Mouse (Mus musculus) forebrain, embryonic 15.5 days (tissue): Measurements from ENCODE around the gene BC051142. TPM values are rescaled to one million over a fixed set of nuclear protein-coding genes. Genes with fewer than 3 reads are reported as not detected.
"Not testable (repeated sequence)": the region's sequence is repeated elsewhere in the genome, so short reads cannot be mapped to it uniquely, and the experiment has no call there.

Experiments used
- ATAC-seq: fragments of 200-750 bp; cut with Nextera tagmentation; replicated peaks from 2 replicates; pipeline ENCODE4 v1.8.0; 2017; ENCODE audit warnings: mild to moderate bottlenecking, moderate TSS enrichment, moderate library complexity
- H3K27ac ChIP-seq: fragments of 300-500 bp; sonication (generic); replicated peaks from 2 replicates; pipeline ENCODE4 v1.5.1; 2015; ENCODE audit warnings: mild to moderate bottlenecking, inconsistent platforms
- H3K27me3 ChIP-seq: fragments of 300-500 bp; sonication (generic); 2 replicates; pipeline ENCODE4 v1.6.1; 2015; ENCODE audit warnings: inconsistent platforms
- H3K36me3 ChIP-seq: fragments of 300-500 bp; sonication (generic); 2 replicates; pipeline ENCODE4 v1.6.1; 2015; ENCODE audit warnings: mild to moderate bottlenecking, inconsistent platforms
- H3K4me1 ChIP-seq: fragments of 300-500 bp; sonication (generic); 2 replicates; pipeline ENCODE4 v1.6.1; 2015; ENCODE audit warnings: inconsistent platforms
- H3K4me2 ChIP-seq: fragments of 300-500 bp; sonication (generic); replicated peaks from 2 replicates; pipeline ENCODE4 v1.6.1; 2015; ENCODE audit warnings: mild to moderate bottlenecking, inconsistent platforms
- H3K4me3 ChIP-seq: fragments of 300-500 bp; sonication (generic); 2 replicates; pipeline ENCODE4 v1.5.1; 2015; ENCODE audit warnings: mild to moderate bottlenecking, inconsistent platforms
- H3K9ac ChIP-seq: fragments of 300-500 bp; sonication (generic); replicated peaks from 2 replicates; pipeline ENCODE4 v1.6.1; 2015; ENCODE audit warnings: mild to moderate bottlenecking, inconsistent platforms
- H3K9me3 ChIP-seq: fragments of 300-500 bp; sonication (generic); 2 replicates; pipeline ENCODE4 v1.6.1; 2016; ENCODE audit warnings: inconsistent platforms
- WGBS: fragments of 180-500 bp; shearing (Covaris S2); methylation state at CpG from one replicate; pipeline ENCODE4 v1.1.7; 2015; ENCODE audit warnings: mixed read lengths; 5-methylcytosine and 5-hydroxymethylcytosine counted together
- polyA plus RNA-seq: library from polyadenylated mRNA; unstranded; fragments of >200 nt; fragmentation: Nextera tagmentation; extraction: Ambion mirVana; gene quantifications from 2 replicates; pipeline ENCODE4 v1.2.1, GENCODE M21; 2015

The BC051142 gene
- polyA plus RNA-seq, 1 experiment from 2014 or later = 1.5 TPM

DNA sequence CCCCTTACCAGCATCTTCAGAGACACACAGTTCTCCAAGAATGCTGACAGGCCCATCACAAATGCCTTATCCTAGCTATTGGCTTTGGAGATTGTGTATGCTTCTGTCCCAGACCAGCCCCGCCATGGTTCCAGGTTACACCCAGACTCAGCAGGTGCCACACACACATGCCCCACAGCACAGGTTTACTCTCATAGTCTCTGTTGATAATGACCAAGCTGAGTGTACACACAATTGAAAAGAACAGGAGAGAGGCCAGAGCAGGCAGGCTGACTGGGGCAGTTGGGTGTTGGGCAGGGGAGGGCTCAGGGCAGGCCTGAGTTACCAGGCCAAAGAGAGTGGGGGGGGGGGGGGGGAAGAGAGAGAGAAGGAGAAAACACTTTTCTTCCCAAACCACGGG lies 77.8 kb downstream of the BC051142 start:
- Histone ChIP-seq H3K9ac (no peak overlapping the region), H3K27me3 (no peaks in the 10 kb centered on the region), H3K4me2 (no peak overlapping the region), H3K9me3 (no peaks in the 10 kb centered on the region), H3K4me3 (no peak overlapping the region), H3K4me1 (no peaks in the 10 kb centered on the region), H3K27ac (no peak overlapping the region), H3K36me3 (no peaks in the 10 kb centered on the region)
- 87% methylated on average over 1 of the region's 2 CpGs for WGBS
- ATAC-seq = no peak

DNA sequence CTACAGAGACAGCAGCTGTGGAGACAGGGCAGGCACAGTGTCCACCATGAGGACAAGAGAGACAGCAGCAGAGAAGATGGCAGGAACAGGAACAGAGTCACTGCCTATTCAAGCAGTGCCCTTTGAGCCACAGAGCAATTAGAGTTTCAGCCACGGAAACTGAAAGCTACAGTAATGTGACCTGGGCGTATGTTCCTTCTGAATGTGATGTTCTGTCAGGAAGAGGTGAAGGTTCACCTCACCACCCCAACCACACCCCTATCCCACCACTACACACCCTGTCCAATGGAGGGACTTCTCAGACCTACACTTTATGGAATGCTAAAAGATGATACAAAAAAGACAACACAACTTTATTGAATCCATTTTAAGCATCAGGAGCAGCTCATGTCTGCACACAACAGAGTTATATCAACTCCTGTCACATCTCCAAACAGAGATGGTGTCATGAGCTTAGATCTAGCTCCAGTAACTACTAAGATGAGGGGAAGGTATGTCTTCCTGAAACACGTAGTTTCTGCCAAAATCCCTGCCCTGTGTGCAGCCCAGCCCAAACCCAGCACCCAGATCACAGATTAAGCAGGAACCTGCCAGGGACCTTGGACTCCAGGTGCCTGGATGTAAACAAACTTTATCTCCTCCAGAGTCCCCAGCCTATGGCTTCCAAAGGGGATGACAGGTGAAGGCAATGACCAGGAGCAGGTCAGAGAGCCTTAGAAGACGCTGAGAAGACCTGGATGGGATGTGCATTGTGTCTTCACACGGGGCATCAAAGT lies 78.8 kb downstream of the BC051142 start, which contains the start of gene Btnl4:
Gene Btnl4 (minus strand): TSS at position 81 of the 776 bp plus-strand sequence.
- H3K36me3 ChIP-seq, H3K27me3 ChIP-seq, H3K4me3 ChIP-seq, H3K9ac ChIP-seq, H3K4me1 ChIP-seq, ATAC-seq, H3K27ac ChIP-seq, H3K9me3 ChIP-seq, H3K4me2 ChIP-seq: not testable (repeated sequence)
- WGBS = 73% methylated on average over 5 of the region's 5 CpGs

DNA sequence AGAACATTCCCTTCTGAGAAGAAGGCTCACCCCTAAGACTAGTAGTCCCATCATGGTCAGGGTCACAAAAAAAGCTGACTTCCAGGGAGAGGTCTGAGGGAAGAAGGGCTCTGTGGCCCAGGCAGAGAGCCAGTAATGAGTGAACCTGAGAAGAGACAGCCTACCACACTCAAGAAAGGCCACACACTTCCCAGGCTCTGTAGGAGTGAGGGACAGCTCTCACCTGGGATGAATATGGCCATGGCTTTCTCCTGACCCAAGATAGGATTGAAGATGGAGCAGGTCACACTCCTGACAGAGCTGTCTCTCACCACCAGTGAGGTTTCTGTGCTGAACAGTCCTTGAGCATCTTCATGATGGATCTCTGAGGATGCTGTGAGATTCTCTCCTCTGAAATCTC lies 94.2 kb downstream of the BC051142 start:
- Histone ChIP-seq H3K9me3 (no peaks in the 10 kb centered on the region), H3K4me3 (no peak overlapping the region), H3K27me3 (no peaks in the 10 kb centered on the region), H3K36me3 (no peaks in the 10 kb centered on the region), H3K4me2 (no peak overlapping the region), H3K4me1 (no peaks in the 10 kb centered on the region), H3K9ac (no peak overlapping the region), H3K27ac (no peak overlapping the region)
- ATAC-seq = no peak

DNA sequence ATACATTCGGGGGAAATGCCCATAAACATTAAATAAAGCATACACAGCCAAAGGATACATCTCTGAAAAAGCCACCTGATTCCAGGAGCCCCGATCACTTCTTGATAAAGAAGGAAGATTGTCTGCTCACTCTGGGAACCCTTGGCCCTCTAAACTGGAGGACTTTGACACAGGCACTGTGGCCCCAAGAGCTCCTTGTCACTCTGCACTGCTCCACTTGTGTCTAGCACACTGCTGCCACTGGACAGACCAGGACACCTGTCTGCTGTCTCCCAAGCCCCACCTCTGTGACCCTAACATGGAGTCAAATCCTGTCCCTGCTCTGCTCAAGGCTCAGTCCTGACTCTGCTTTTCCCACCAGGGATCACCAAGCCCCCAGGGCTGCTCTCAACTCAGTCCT lies 96.5 kb downstream of the BC051142 start:
- not testable (repeated sequence) for H3K9me3 ChIP-seq, ATAC-seq, H3K4me2 ChIP-seq, H3K4me3 ChIP-seq, H3K4me1 ChIP-seq, H3K27me3 ChIP-seq, H3K27ac ChIP-seq, H3K36me3 ChIP-seq, H3K9ac ChIP-seq
- WGBS = 85% methylated on average over 2 of the region's 2 CpGs

DNA sequence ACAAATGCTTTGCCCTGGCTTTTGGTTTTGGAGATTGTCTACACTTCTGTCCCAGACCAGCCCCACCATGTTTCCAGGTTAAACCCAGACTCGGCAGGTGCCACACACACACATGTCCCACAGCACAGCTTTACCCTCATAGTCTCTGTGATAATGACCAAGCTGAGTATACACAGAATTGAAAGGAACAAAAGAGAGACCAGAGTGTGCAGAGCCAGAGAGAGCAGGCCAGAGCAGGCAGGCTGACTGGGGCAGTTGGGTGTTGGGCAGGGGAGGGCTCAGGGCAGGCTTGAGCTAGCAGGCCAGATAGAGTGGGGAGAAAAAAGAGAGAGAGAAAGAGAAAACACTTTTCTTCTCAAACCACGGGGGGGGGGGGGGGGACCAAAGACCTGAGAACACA lies 97.9 kb downstream of the BC051142 start:
- Histone ChIP-seq H3K4me1 (no peaks in the 10 kb centered on the region), H3K27ac (no peak overlapping the region), H3K27me3 (no peaks in the 10 kb centered on the region), H3K9me3 (no peaks in the 10 kb centered on the region), H3K4me2 (no peak overlapping the region), H3K36me3 (no peaks in the 10 kb centered on the region), H3K9ac (no peak overlapping the region), H3K4me3 (no peak overlapping the region)
- WGBS = 73% methylated on average over 1 of the region's 2 CpGs
- ATAC-seq = no peak

DNA sequence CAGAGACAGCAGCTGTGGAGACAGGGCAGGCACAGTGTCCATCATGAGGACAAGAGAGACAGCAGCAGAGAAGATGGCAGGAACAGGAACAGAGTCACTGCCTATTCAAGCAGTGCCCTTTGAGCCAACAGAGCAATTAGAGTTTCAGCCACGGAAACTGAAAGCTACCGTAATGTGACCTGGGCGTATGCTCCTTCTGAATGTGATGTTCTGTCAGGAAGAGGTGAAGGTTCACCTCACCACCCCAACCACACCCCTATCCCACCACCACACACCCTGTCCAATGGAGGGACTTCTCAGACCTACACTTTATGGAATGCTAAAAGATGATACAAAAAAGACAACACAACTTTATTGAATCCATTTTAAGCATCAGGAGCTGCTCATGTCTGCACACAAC lies 98.7 kb downstream of the BC051142 start:
- not testable (repeated sequence) for H3K4me1 ChIP-seq, H3K27me3 ChIP-seq, H3K9ac ChIP-seq, H3K9me3 ChIP-seq, H3K4me2 ChIP-seq, H3K36me3 ChIP-seq, H3K27ac ChIP-seq, ATAC-seq, H3K4me3 ChIP-seq
- 93% methylated on average over 3 of the region's 3 CpGs for WGBS

DNA sequence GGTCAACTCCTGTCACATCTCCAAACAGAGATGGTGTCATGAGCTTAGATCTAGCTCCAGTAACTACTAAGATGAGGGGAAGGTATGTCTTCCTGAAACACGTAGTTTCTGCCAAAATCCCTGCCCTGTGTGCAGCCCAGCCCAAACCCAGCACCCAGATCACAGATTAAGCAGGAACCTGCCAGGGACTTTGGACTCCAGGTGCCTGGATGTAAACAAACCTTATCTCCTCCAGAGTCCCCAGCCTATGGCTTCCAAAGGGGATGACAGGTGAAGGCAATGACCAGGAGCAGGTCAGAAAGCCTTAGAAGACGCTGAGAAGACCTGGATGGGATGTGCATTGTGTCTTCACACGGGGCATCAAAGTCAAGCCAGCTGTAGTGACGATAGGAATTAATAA lies 99.1 kb downstream of the BC051142 start:
- not testable (repeated sequence) for H3K4me2 ChIP-seq, ATAC-seq, H3K4me1 ChIP-seq, H3K4me3 ChIP-seq, H3K9me3 ChIP-seq, H3K27ac ChIP-seq, H3K9ac ChIP-seq, H3K27me3 ChIP-seq, H3K36me3 ChIP-seq
- 75% methylated on average over 4 of the region's 4 CpGs for WGBS

DNA sequence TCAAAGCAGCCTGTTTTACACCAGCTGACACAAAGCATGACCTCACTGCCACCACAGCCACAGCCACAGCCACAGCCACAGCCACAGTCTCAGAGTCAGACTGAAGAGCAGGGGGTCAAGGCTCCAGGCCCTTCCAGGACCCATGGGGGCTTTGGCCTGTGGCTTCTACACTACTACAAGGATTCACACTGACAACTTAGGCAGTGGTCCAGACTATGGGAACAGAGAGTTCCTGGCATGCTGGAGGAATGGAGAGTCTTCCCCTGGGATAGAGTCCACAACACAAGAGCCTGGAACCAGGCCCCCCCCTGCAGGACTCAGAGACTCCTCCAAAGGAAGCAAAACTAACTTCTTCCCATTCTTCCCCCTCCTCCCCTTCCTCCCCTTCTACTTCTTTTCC lies 109.0 kb downstream of the BC051142 start:
- Histone ChIP-seq H3K9ac (no peak overlapping the region), H3K36me3 (no peaks in the 10 kb centered on the region), H3K4me2 (no peak overlapping the region), H3K9me3 (no peaks in the 10 kb centered on the region), H3K27ac (no peak overlapping the region), H3K4me3 (no peak overlapping the region), H3K4me1 (no peaks in the 10 kb centered on the region), H3K27me3 (no peaks in the 10 kb centered on the region)
- no peak for ATAC-seq

Other genes with a start within 250 kb of the BC051142 start
- 0.88 and 0.91 TPM in 2 replicates for gene H2-DMb1, start 245.7 kb upstream of the BC051142 start, polyA plus RNA-seq
- gene Tap1, start 211.3 kb upstream of the BC051142 start, polyA plus RNA-seq = 1.5 and 1.6 TPM in 2 replicates
- gene Psmb9, start 211.1 kb upstream of the BC051142 start, polyA plus RNA-seq = 0.73 and 1.1 TPM in 2 replicates
- gene Psmb8, start 201.1 kb upstream of the BC051142 start, polyA plus RNA-seq = 2.3 and 2.6 TPM in 2 replicates
- 1.3 and 1.7 TPM in 2 replicates for gene Tap2, start 195.3 kb upstream of the BC051142 start, polyA plus RNA-seq
- 0.20 TPM in 1 of 2 replicates, not detected in the other for gene H2-Ob, start 159.9 kb upstream of the BC051142 start, polyA plus RNA-seq
- 0.86 and 1.2 TPM in 2 replicates for gene H2-Ab1, start 141.1 kb upstream of the BC051142 start, polyA plus RNA-seq
- gene H2-Aa, start 111.0 kb upstream of the BC051142 start, polyA plus RNA-seq = 0.23 TPM in 1 of 2 replicates, not detected in the other
- 1.1 and 1.6 TPM in 2 replicates for gene H2-Eb1, start 93.0 kb upstream of the BC051142 start, polyA plus RNA-seq
- gene H2-Eb2, start 73.2 kb upstream of the BC051142 start, polyA plus RNA-seq = 0.14 TPM in 1 of 2 replicates, not detected in the other
- gene Btnl2, start 44.0 kb upstream of the BC051142 start, polyA plus RNA-seq = 0.06 TPM in 1 of 2 replicates, not detected in the other
- not detected in 2 replicates for gene Btnl1, start 21.7 kb upstream of the BC051142 start, polyA plus RNA-seq
- gene Btnl4, start 78.5 kb downstream of the BC051142 start, polyA plus RNA-seq = not detected in 2 replicates
- gene Btnl6, start 118.5 kb downstream of the BC051142 start, polyA plus RNA-seq = not detected in 2 replicates
- gene Notch4, start 165.4 kb downstream of the BC051142 start, polyA plus RNA-seq = 5.8 and 6.1 TPM in 2 replicates
- 2.7 and 3.2 TPM in 2 replicates for gene Gpsm3, start 191.0 kb downstream of the BC051142 start, polyA plus RNA-seq
- 6.8 and 7.5 TPM in 2 replicates for gene Pbx2, start 192.4 kb downstream of the BC051142 start, polyA plus RNA-seq
- gene Ager, start 199.0 kb downstream of the BC051142 start, polyA plus RNA-seq = 1.8 TPM in 2 replicates
- gene Rnf5, start 204.9 kb downstream of the BC051142 start, polyA plus RNA-seq = 313 and 321 TPM in 2 replicates
- 89.2 and 91.1 TPM in 2 replicates for gene Agpat1, start 205.4 kb downstream of the BC051142 start, polyA plus RNA-seq
- 6.1 and 7.4 TPM in 2 replicates for gene Egfl8, start 217.2 kb downstream of the BC051142 start, polyA plus RNA-seq
- 17.2 and 18.2 TPM in 2 replicates for gene Ppt2, start 229.7 kb downstream of the BC051142 start, polyA plus RNA-seq
- 6.8 and 7.4 TPM in 2 replicates for gene Prrt1, start 230.7 kb downstream of the BC051142 start, polyA plus RNA-seq
- 15.3 and 15.8 TPM in 2 replicates for gene Fkbpl, start 245.9 kb downstream of the BC051142 start, polyA plus RNA-seq
- 111 and 112 TPM in 2 replicates for gene Atf6b, start 248.3 kb downstream of the BC051142 start, polyA plus RNA-seq